Mouse (Mus musculus) intestine, embryonic 14.5 days (tissue): ENCODE results near the gene Nudt14. TPM values are rescaled to one million over a fixed set of nuclear protein-coding genes. Genes with fewer than 3 reads are reported as not detected.

Source experiments
- ATAC-seq: fragments of 200-750 bp; cut with Nextera tagmentation; replicated peaks from 2 replicates; pipeline ENCODE4 v1.8.0; 2017; ENCODE audit warnings: low read depth, moderate number of reproducible peaks, moderate TSS enrichment, moderate library complexity; ENCODE audit not compliant: low FRiP score, low TSS enrichment
- DNase-seq: peaks from one replicate; pipeline ENCODE4 v3.0.0-alpha.2; 2018; ENCODE audit warnings: low spot score
- H3K27ac ChIP-seq: fragments of 300-500 bp; sonication (generic); 2 replicates; pipeline ENCODE4 v1.5.1; 2014; ENCODE audit warnings: low read depth, mild to moderate bottlenecking, control low read depth
- H3K27me3 ChIP-seq: fragments of 300-500 bp; sonication (generic); replicated peaks from 2 replicates; pipeline ENCODE4 v1.6.1; 2014; ENCODE audit warnings: low read length, control low read depth; ENCODE audit not compliant: control insufficient read depth, insufficient read depth
- H3K36me3 ChIP-seq: fragments of 300-500 bp; sonication (generic); 2 replicates; pipeline ENCODE4 v1.6.1; 2014; ENCODE audit warnings: low read length, control low read depth; ENCODE audit not compliant: control insufficient read depth, insufficient read depth
- H3K4me1 ChIP-seq: fragments of 300-500 bp; sonication (generic); replicated peaks from 2 replicates; pipeline ENCODE4 v1.6.1; 2014; ENCODE audit warnings: low read length, control low read depth, mixed read lengths; ENCODE audit not compliant: control insufficient read depth, insufficient read depth
- H3K4me2 ChIP-seq: fragments of 300-500 bp; sonication (generic); 2 replicates; pipeline ENCODE4 v1.6.1; 2014; ENCODE audit warnings: low read length
- H3K4me3 ChIP-seq: fragments of 300-500 bp; sonication (generic); 2 replicates; pipeline ENCODE4 v1.5.1; 2014; ENCODE audit warnings: low read depth, low read length, control low read depth, mixed read lengths
- H3K9ac ChIP-seq: fragments of 300-500 bp; sonication (generic); 2 replicates; pipeline ENCODE4 v1.6.1; 2014; ENCODE audit warnings: mild to moderate bottlenecking, low read length
- H3K9me3 ChIP-seq: fragments of 300-500 bp; sonication (generic); 2 replicates; pipeline ENCODE4 v1.6.1; 2016; ENCODE audit warnings: low read length, control low read depth; ENCODE audit not compliant: control insufficient read depth
- WGBS: fragments of 180-500 bp; shearing (Covaris S2); extraction: QIAGEN DNeasy Blood & Tissue Kit; methylation state at CpG from one replicate; pipeline ENCODE4 v1.1.7; 2014; 5-methylcytosine and 5-hydroxymethylcytosine counted together
- polyA plus RNA-seq: library from polyadenylated mRNA; unstranded; fragments of >200 nt; fragmentation: Nextera tagmentation; extraction: Ambion mirVana; gene quantifications from 2 replicates; pipeline ENCODE4 v1.2.1, GENCODE M21; 2014

Gene Nudt14
- 102 and 105 TPM in 2 replicates for polyA plus RNA-seq

DNA sequence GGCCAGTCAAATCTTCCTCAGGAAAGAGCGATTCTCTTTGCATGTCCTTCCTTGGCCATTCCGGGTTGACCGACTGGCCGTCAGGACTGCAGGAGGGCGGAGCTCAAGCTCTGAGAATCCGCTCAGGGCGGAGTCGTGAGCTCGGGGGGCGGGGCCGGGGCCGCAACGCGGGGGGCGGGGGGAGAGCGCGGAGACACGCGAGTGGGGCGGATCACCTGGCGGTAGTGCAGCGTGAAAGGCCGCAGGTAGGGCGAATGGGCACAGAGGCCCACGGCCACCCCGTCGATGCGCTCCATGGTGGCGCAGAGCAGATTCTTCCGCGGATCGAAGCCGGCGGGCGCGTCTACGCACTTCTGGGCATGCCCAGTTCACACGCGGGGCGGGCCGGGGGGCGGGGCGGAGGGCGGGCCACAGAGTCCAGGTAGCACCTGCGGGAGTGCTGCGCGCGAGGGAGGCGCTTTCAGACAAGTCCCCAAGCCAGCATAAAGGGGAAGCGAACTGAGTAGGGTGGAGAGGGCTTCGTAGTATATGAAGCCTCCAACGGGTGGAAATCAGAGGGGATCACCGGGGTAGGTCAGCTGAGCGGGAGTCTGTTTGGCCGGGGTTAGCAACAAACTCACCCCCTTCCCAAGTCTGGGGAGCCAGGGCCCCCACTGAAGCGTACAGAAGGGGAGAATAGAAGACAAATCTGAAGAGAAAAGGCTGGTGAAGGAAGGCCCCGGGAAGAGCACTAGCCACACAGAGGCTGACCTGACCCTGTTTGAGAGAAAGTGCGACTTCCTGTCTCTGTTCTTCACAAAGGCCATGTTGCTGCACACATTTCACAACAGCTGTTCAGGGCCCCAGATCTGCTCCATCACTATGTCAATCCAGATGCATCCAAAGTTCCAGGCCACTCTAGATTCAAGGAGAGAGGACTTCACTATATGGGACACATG, at the start of gene Nudt14:
TSS of gene Nudt14 (minus strand) at position 349 of the 938 bp plus-strand sequence.
- WGBS, result 1% methylated on average over 56 of the region's 58 CpGs
- ATAC-seq, result peak; percentile 80

DNA sequence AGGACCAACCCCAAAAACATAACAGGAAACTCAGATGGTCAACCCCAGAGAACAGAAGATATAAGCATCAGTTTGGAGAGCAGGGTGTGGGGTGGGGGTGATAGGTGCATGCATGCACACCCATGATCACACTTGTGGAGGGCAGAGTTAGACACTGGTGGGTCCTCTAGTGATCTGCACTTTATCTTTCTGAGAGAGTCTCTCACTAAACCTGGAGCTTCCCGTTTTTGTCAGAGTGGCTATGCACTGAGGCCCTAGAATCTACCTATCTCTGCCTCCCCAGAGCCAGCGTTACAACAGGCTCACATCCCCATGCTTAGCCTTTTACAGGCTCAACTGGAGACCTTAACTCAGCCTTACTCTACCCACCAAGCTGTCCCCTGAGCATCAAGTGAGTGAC, 49.5 kb upstream of the Nudt14 start:
- H3K36me3 ChIP-seq, result peaks cover 35% of the 10 kb centered on the region
- ATAC-seq (no peak), DNase-seq (no peak)
- H3K9ac ChIP-seq, result no peak overlapping the region
- no peak overlapping the region for H3K27ac ChIP-seq
- no peak overlapping the region for H3K4me2 ChIP-seq
- H3K4me1 ChIP-seq, result no peaks in the 10 kb centered on the region
- H3K27me3 ChIP-seq, result no peaks in the 10 kb centered on the region
- no peaks in the 10 kb centered on the region for H3K9me3 ChIP-seq
- no peak overlapping the region for H3K4me3 ChIP-seq
- WGBS, result 93% methylated on average over 2 of the region's 2 CpGs

More for the DNA sequence above, at the start of gene Nudt14:
- H3K4me2 ChIP-seq, result peak within 1 kb of the TSS; percentile 75
- H3K27me3 ChIP-seq, result no peaks in the 10 kb centered on the region
- peak within 1 kb of the TSS; percentile 79 for H3K27ac ChIP-seq
- H3K9me3 ChIP-seq, result no peaks in the 10 kb centered on the region
- H3K9ac ChIP-seq, result peak within 1 kb of the TSS; percentile 60
- peaks cover 13% of the 10 kb centered on the region for H3K4me1 ChIP-seq
- H3K36me3 ChIP-seq, result no peaks in the 10 kb centered on the region
- DNase-seq, result peak; percentile 90
- peak within 1 kb of the TSS; percentile 74 for H3K4me3 ChIP-seq

DNA sequence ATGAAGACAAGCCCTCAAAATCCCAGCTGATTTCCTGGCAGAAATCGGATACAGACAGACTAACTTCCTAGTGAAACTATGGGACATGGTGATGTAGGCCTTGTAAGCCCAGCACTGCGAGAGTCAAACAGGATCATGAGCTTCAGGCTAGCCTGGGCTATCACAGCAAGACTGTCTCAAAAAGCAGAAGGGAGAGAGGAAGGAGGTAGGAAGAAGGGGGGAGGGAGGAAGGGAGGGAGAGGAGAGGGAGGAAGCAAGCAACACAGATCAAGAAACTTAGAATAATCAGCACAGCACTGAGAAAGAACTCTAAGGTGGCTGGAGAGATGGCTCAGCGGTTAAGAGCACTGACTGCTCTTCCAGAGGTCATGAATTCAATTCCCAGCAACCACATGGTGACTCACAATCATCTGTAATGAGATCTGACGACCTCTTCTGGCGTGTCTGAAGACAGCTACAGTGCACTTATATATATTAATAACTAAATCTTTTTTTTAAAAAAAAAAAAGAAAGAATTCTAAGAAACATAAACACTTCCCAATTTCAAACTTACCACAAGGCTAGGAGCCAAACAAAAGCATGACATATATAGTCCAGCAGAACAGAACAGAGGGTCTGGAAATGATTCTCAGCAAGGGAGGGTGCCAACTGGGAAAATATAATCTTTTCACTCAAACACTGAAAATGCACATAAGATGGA, 48.9 kb upstream of the Nudt14 start:
- H3K4me1 ChIP-seq, result no peaks in the 10 kb centered on the region
- no peak overlapping the region for H3K4me3 ChIP-seq
- DNase-seq (no peak), ATAC-seq (no peak)
- H3K36me3 ChIP-seq, result peaks cover 41% of the 10 kb centered on the region
- H3K4me2 ChIP-seq, result no peak overlapping the region
- no peaks in the 10 kb centered on the region for H3K9me3 ChIP-seq
- WGBS, result 81% methylated on average over 5 of the region's 5 CpGs
- no peaks in the 10 kb centered on the region for H3K27me3 ChIP-seq
- H3K27ac ChIP-seq, result no peak overlapping the region
- no peak overlapping the region for H3K9ac ChIP-seq

DNA sequence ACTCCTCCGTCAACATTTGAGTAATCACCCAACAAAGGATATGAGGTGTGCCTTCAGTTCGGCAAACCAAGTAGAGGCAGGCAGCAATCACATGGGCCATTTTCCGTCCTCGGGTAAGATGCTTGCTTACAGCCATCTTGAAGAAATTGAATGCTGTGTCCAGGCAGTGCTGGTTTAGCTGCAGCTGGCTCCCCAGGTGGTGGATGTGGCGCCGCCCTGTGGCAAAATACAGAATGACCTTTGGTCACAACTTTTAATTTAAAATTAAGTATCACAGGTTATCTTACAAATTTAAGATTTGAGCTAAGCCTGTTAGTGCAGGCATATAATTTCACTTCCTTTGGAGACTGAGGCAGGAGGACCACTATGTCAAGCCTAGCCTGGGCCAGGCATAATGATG, 46.0 kb upstream of the Nudt14 start:
- H3K9ac ChIP-seq, result no peak overlapping the region
- peaks cover 60% of the 10 kb centered on the region for H3K36me3 ChIP-seq
- H3K9me3 ChIP-seq, result no peaks in the 10 kb centered on the region
- H3K4me1 ChIP-seq, result no peaks in the 10 kb centered on the region
- H3K4me3 ChIP-seq, result no peak overlapping the region
- 71% methylated on average over 6 of the region's 6 CpGs for WGBS
- H3K27ac ChIP-seq, result no peak overlapping the region
- no peak overlapping the region for H3K4me2 ChIP-seq
- no peak for ATAC-seq
- H3K27me3 ChIP-seq, result no peaks in the 10 kb centered on the region
- DNase-seq, result no peak

DNA sequence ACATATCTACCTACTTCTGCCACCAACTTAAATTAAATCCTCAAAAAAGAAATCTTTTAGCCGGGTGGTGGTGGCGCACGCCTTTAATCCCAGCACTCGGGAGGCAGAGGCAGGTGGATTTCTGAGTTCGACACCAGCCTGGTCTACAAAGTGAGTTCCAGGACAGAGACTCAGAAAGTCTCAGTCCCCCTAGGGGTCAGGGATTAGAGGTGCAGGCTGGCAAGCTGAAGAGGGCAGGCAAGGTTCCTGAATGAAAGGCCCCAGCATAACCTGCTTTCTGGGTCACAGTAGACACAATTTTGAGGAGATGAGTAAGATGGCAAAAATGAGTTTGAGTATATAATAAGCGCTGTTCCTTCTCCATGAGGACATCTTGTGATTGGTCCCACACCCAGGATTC, 43.4 kb upstream of the Nudt14 start:
- Histone ChIP-seq H3K4me1 (no peaks in the 10 kb centered on the region), H3K4me2 (no peak overlapping the region), H3K9me3 (no peaks in the 10 kb centered on the region), H3K27ac (no peak overlapping the region), H3K9ac (no peak overlapping the region), H3K27me3 (no peaks in the 10 kb centered on the region), H3K36me3 (peaks cover 73% of the 10 kb centered on the region), H3K4me3 (no peak overlapping the region)
- DNase-seq, result no peak
- no peak for ATAC-seq
- 92% methylated on average over 6 of the region's 6 CpGs for WGBS

DNA sequence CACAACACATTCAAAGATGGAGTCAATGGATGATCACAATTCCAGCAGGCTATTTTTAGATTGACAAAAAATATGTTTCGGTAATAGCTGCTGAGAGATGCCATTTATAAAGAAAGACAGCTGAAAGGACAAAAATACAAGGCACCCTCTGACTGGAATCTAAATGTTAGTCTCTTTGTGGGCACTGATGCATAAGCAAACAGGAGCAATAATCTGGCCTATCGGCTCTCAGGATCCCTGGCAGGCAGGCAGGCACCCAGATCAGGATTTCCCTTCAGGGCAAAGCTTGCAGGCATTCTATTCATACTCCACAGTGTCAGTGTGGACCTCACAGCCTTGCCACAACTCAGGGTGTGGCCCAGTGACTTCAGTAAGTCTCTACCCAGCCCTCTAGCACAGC, 40.1 kb upstream of the Nudt14 start:
- ATAC-seq (no peak), DNase-seq (no peak)
- Histone ChIP-seq H3K9ac (no peak overlapping the region), H3K4me1 (peaks cover 4% of the 10 kb centered on the region), H3K27ac (no peak overlapping the region), H3K36me3 (peaks cover 90% of the 10 kb centered on the region), H3K9me3 (no peaks in the 10 kb centered on the region), H3K4me3 (no peak overlapping the region), H3K27me3 (no peaks in the 10 kb centered on the region), H3K4me2 (no peak overlapping the region)
- 88% methylated on average over 2 of the region's 2 CpGs for WGBS

DNA sequence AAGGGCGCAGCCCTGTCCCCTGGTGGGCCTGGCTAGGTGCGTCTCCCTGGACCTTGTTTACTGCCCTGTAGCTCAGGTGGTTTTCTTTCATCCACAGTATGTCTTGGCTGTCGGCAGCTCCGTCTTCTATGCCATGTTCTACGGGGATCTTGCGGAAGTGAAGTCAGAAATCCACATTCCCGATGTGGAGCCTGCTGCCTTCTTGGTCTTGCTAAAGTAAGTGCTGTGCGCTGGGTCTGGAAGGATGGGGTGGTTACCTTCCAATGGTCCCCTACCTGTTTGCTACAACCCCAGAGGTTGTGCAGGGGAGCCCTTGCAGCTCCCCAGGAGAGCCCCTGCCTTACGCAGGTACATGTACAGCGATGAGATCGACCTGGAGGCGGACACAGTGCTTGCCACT, 35.2 kb upstream of the Nudt14 start:
- Histone ChIP-seq H3K4me1 (peaks cover 5% of the 10 kb centered on the region), H3K27me3 (no peaks in the 10 kb centered on the region), H3K4me3 (peak overlapping the region; percentile 47), H3K9me3 (no peaks in the 10 kb centered on the region), H3K4me2 (peak overlapping the region; percentile 67), H3K27ac (peak overlapping the region; percentile 60; the same call in 1 of the 2 replicates), H3K9ac (peak overlapping the region; percentile 57), H3K36me3 (peaks cover 69% of the 10 kb centered on the region)
- WGBS, result 40% methylated on average over 12 of the region's 12 CpGs
- DNase-seq (no peak), ATAC-seq (no peak; the same call in 1 of the 2 replicates)

DNA sequence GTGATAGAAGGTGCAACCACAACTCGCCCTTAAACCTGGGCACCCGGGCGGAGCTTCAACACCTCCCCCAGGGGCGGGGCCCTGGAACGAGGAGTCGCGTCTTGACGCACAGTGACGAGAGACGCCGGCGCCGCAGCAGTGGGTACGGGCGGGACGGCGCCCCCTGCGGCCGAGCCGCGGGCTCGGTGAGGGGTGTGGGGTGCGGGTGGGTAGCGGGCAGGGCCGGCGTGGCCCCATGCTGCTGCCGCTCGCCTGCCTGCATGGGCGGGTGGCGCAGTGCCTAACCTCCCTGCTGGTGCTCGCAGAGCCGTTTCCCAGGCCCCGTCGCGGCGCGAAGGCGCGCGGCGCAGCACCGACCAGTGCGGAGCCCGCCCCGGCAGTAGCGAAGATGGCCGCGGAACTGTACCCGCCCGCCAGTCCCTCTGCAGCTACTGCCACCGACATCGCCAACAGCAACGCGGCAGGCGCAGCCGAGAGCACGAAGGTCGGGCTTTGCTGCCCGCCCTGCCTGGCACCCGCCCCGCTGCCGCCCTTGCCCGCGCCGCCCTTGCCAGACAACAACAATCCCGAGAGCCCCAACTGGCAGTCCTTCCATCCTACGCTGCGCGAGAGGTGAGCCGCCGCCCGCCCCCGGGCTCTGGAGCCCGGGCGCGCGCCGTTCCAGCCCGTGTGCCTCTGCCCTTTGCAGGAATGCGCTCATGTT, 34.6 kb upstream of the Nudt14 start, which contains the start of gene Btbd6:
TSS of gene Btbd6 (plus strand) at position 112 of the 703 bp plus-strand sequence.
- WGBS, result under 1% methylated on average over 72 of the region's 80 CpGs
- Histone ChIP-seq H3K9me3 (no peaks in the 10 kb centered on the region), H3K27ac (peak within 1 kb of the TSS; percentile 60; the same call in 1 of the 2 replicates), H3K4me2 (peak within 1 kb of the TSS; percentile 67), H3K9ac (peak within 1 kb of the TSS; percentile 57), H3K36me3 (peaks cover 69% of the 10 kb centered on the region), H3K4me3 (peak within 1 kb of the TSS; percentile 47), H3K27me3 (no peaks in the 10 kb centered on the region), H3K4me1 (peaks cover 5% of the 10 kb centered on the region)
- ATAC-seq, result peak; percentile 96
- DNase-seq, result peak; percentile 90
